Mouse (Mus musculus) adipose tissue, adult 10 weeks (tissue): ENCODE results near the gene Parp1. TPM values are rescaled to one million over a fixed set of nuclear protein-coding genes. Genes with fewer than 3 reads are reported as not detected.

Experiments
- polyA plus RNA-seq: library from polyadenylated mRNA; stranded (reverse); fragments of 350-450 nt; fragmentation: Illumina TruSeq; extraction: RNeasy Lipid Tissue Mini Kit (QIAGEN cat#74804); gene quantifications from one replicate; pipeline ENCODE4 v1.2.3, GENCODE M21; 2014; ENCODE audit warnings: low read depth, low replicate concordance

Gene Parp1
- 25.9 TPM for polyA plus RNA-seq

DNA sequence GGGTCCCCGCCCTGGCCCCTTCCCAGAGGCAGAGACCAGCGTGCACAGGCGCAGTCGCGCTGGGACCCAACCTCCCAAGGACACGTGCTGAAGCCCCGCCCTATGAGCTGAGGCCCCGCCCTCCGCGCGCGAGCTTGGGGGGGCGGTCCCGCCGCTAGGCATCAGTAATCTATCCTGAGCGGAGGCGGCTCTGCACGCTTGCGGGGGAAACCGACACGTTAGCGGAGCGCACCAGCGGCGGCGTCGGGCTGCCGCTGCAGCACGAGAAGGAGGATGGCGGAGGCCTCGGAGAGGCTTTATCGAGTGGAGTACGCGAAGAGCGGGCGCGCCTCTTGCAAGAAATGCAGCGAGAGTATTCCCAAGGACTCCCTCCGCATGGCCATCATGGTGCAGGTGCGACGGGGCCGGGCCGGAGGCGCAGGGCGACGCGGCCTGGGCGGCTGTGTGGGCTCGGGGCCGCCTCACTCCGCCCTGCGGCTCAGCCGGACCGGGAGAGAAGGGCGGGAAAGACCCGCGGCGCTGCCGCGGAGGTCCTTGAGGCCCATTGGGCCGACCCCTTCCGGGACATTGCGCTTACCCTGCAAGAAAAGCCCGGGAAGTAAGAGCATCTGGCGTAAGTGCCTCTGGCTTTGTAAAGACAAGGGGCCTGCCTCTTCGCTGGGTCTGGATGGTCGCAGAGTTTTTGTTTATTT, at the start of gene Parp1:
Parp1 (plus strand) TSS at position 164 of the 692 bp plus-strand sequence.

GRCm38 (mm10) chr1:180641137-180641517, 72.4 kb downstream of the Parp1 start, which contains the start of gene Lin9:
Gene Lin9, plus strand, starts transcription at chr1:180641150.

Other genes with a start within 250 kb of the Parp1 start
- gene Itpkb, start 238.4 kb upstream of the Parp1 start, polyA plus RNA-seq = 33.4 TPM
- 2.6 TPM for gene Stum, start 85.4 kb upstream of the Parp1 start, polyA plus RNA-seq
- gene Lin9, start 72.2 kb downstream of the Parp1 start, polyA plus RNA-seq = 2.5 TPM
- not detected for gene Mixl1, start 128.1 kb downstream of the Parp1 start, polyA plus RNA-seq
- 37.0 TPM for gene Acbd3, start 157.1 kb downstream of the Parp1 start, polyA plus RNA-seq
- 847 TPM for gene H3f3a, start 245.0 kb downstream of the Parp1 start, polyA plus RNA-seq